Mouse (Mus musculus): ENCODE results near the gene Olfr641. TPM values are rescaled to one million over a fixed set of nuclear protein-coding genes. Genes with fewer than 3 reads are reported as not detected.

Gene Olfr641
- total RNA-seq (2015) (not detected in 2 replicates), total RNA-seq (2017) (not detected in 2 replicates)

GRCm38 (mm10) chr7:104035145-104035544, at the start of gene Olfr641:
Gene Olfr641, plus strand, starts transcription at chr7:104035445.
- no peak for ATAC-seq (replicated peaks; ENCODE audit: poor library complexity)

- no peak for ATAC-seq (replicated peaks; ENCODE audit: poor library complexity)
Measured at GRCm38 (mm10) chr7:103998446-103998845, 36.8 kb upstream of the Olfr641 start, which contains the start of gene Olfr638. Gene Olfr638, plus strand, starts transcription at chr7:103998746.

- ATAC-seq (replicated peaks; ENCODE audit: poor library complexity) = peak; percentile 85
Measured at GRCm38 (mm10) chr7:103999124-103999523, 36.1 kb upstream of the Olfr641 start.

- no peak for ATAC-seq (replicated peaks; ENCODE audit: poor library complexity)
Measured at GRCm38 (mm10) chr7:104017203-104017602, 18.0 kb upstream of the Olfr641 start, which contains the start of gene Olfr639. Gene Olfr639, minus strand, starts transcription at chr7:104017303.

GRCm38 (mm10) chr7:104018953-104019352, 16.3 kb upstream of the Olfr641 start:
- peak; percentile 73 for ATAC-seq (replicated peaks; ENCODE audit: poor library complexity)

GRCm38 (mm10) chr7:104021651-104022050, 13.6 kb upstream of the Olfr641 start:
- ATAC-seq (replicated peaks; ENCODE audit: poor library complexity) = peak; percentile 81

- no peak for ATAC-seq (replicated peaks; ENCODE audit: poor library complexity)
Measured at GRCm38 (mm10) chr7:104025473-104025872, 9.8 kb upstream of the Olfr641 start, which contains the start of gene Olfr640. Gene Olfr640, minus strand, starts transcription at chr7:104025573.

GRCm38 (mm10) chr7:104026978-104027377, 8.3 kb upstream of the Olfr641 start:
- ATAC-seq (replicated peaks; ENCODE audit: poor library complexity) = peak; percentile 86

- ATAC-seq (replicated peaks; ENCODE audit: poor library complexity) = peak; percentile 83
Measured at GRCm38 (mm10) chr7:104050745-104051144, 15.5 kb downstream of the Olfr641 start.

GRCm38 (mm10) chr7:104052566-104052965, 17.3 kb downstream of the Olfr641 start, which contains the start of gene Olfr642:
Gene Olfr642, minus strand, starts transcription at chr7:104052666.
- ATAC-seq (replicated peaks; ENCODE audit: poor library complexity) = no peak

- ATAC-seq (replicated peaks; ENCODE audit: poor library complexity) = peak; percentile 63; the same call in 1 of the 2 replicates
Measured at GRCm38 (mm10) chr7:104059215-104059614, 24.0 kb downstream of the Olfr641 start.

GRCm38 (mm10) chr7:104061345-104061744, 26.1 kb downstream of the Olfr641 start, which contains the start of gene 4930516K23Rik:
Gene 4930516K23Rik, minus strand, starts transcription at chr7:104061445.
- no peak for ATAC-seq (replicated peaks; ENCODE audit: poor library complexity)

- no peak for ATAC-seq (replicated peaks; ENCODE audit: poor library complexity)
Measured at GRCm38 (mm10) chr7:104071769-104072168, 36.5 kb downstream of the Olfr641 start, which contains the start of gene Olfr644. Gene Olfr644, minus strand, starts transcription at chr7:104071869.

- no peak for ATAC-seq (replicated peaks; ENCODE audit: poor library complexity)
Measured at GRCm38 (mm10) chr7:104085365-104085764, 50.1 kb downstream of the Olfr641 start, which contains the start of gene Olfr645. Gene Olfr645, minus strand, starts transcription at chr7:104085465.

Other genes starting within 250 kb of the Olfr641 start
- not detected in 2 replicates for gene Olfr67, start 243.6 kb upstream of the Olfr641 start, total RNA-seq (2015)
- gene Olfr67, start 243.6 kb upstream of the Olfr641 start, total RNA-seq (2017) = not detected in 2 replicates
- gene Hbb-bt, start 221.4 kb upstream of the Olfr641 start, total RNA-seq (2015) = 16.9 and 36.5 TPM in 2 replicates
- gene Hbb-bt, start 221.4 kb upstream of the Olfr641 start, total RNA-seq (2017) = 0.71 and 3.5 TPM in 2 replicates
- 25.1 and 66.9 TPM in 2 replicates for gene Hbb-bs, start 207.3 kb upstream of the Olfr641 start, total RNA-seq (2015)
- gene Hbb-bs, start 207.3 kb upstream of the Olfr641 start, total RNA-seq (2017) = 7.5 and 24.0 TPM in 2 replicates
- not detected in 2 replicates for gene Hbb-bh2, start 194.9 kb upstream of the Olfr641 start, total RNA-seq (2015)
- not detected in 2 replicates for gene Hbb-bh2, start 194.9 kb upstream of the Olfr641 start, total RNA-seq (2017)
- not detected in 2 replicates for gene Hbb-bh1, start 192.3 kb upstream of the Olfr641 start, total RNA-seq (2015)
- not detected in 2 replicates for gene Hbb-bh1, start 192.3 kb upstream of the Olfr641 start, total RNA-seq (2017)
- gene Hbb-y, start 182.2 kb upstream of the Olfr641 start, total RNA-seq (2015) = not detected in 2 replicates
- not detected in 2 replicates for gene Hbb-y, start 182.2 kb upstream of the Olfr641 start, total RNA-seq (2017)
- not detected in 2 replicates for gene Olfr66, start 149.2 kb upstream of the Olfr641 start, total RNA-seq (2015)
- not detected in 2 replicates for gene Olfr66, start 149.2 kb upstream of the Olfr641 start, total RNA-seq (2017)
- not detected in 2 replicates for gene Olfr64, start 141.0 kb upstream of the Olfr641 start, total RNA-seq (2015)
- gene Olfr64, start 141.0 kb upstream of the Olfr641 start, total RNA-seq (2017) = not detected in 2 replicates
- gene Olfr65, start 132.0 kb upstream of the Olfr641 start, total RNA-seq (2015) = not detected in 2 replicates
- gene Olfr65, start 132.0 kb upstream of the Olfr641 start, total RNA-seq (2017) = not detected in 2 replicates
- gene Olfr631, start 106.6 kb upstream of the Olfr641 start, total RNA-seq (2015) = not detected in 2 replicates
- not detected in 2 replicates for gene Olfr631, start 106.6 kb upstream of the Olfr641 start, total RNA-seq (2017)
- not detected in 2 replicates for gene Olfr632, start 101.1 kb upstream of the Olfr641 start, total RNA-seq (2015)
- not detected in 2 replicates for gene Olfr632, start 101.1 kb upstream of the Olfr641 start, total RNA-seq (2017)
- gene Olfr633, start 91.0 kb upstream of the Olfr641 start, total RNA-seq (2015) = not detected in 2 replicates
- not detected in 2 replicates for gene Olfr633, start 91.0 kb upstream of the Olfr641 start, total RNA-seq (2017)
- not detected in 2 replicates for gene Olfr635, start 64.3 kb upstream of the Olfr641 start, total RNA-seq (2015)
- gene Olfr635, start 64.3 kb upstream of the Olfr641 start, total RNA-seq (2017) = not detected in 2 replicates
- gene Olfr638, start 36.7 kb upstream of the Olfr641 start, total RNA-seq (2015) = not detected in 2 replicates
- gene Olfr638, start 36.7 kb upstream of the Olfr641 start, total RNA-seq (2017) = not detected in 2 replicates
- 0.02 TPM in 1 of 2 replicates, not detected in the other for gene Olfr639, start 18.1 kb upstream of the Olfr641 start, total RNA-seq (2015)
- gene Olfr639, start 18.1 kb upstream of the Olfr641 start, total RNA-seq (2017) = not detected in 2 replicates
- gene Olfr640, start 9.9 kb upstream of the Olfr641 start, total RNA-seq (2015) = not detected in 2 replicates
- gene Olfr640, start 9.9 kb upstream of the Olfr641 start, total RNA-seq (2017) = not detected in 2 replicates
- gene Olfr642, start 17.2 kb downstream of the Olfr641 start, total RNA-seq (2015) = not detected in 2 replicates
- not detected in 2 replicates for gene Olfr642, start 17.2 kb downstream of the Olfr641 start, total RNA-seq (2017)
- not detected in 2 replicates for gene 4930516K23Rik, start 26.0 kb downstream of the Olfr641 start, total RNA-seq (2015)
- not detected in 2 replicates for gene 4930516K23Rik, start 26.0 kb downstream of the Olfr641 start, total RNA-seq (2017)
- not detected in 2 replicates for gene Olfr644, start 36.4 kb downstream of the Olfr641 start, total RNA-seq (2015)
- gene Olfr644, start 36.4 kb downstream of the Olfr641 start, total RNA-seq (2017) = not detected in 2 replicates
- gene Olfr645, start 50.0 kb downstream of the Olfr641 start, total RNA-seq (2015) = not detected in 2 replicates
- not detected in 2 replicates for gene Olfr645, start 50.0 kb downstream of the Olfr641 start, total RNA-seq (2017)
- not detected in 2 replicates for gene Olfr646, start 69.4 kb downstream of the Olfr641 start, total RNA-seq (2015)
- not detected in 2 replicates for gene Olfr646, start 69.4 kb downstream of the Olfr641 start, total RNA-seq (2017)
- not detected in 2 replicates for gene Ubqln5, start 94.4 kb downstream of the Olfr641 start, total RNA-seq (2015)
- not detected in 2 replicates for gene Ubqln5, start 94.4 kb downstream of the Olfr641 start, total RNA-seq (2017)
- gene Olfr643, start 102.0 kb downstream of the Olfr641 start, total RNA-seq (2015) = not detected in 2 replicates
- gene Olfr643, start 102.0 kb downstream of the Olfr641 start, total RNA-seq (2017) = not detected in 2 replicates
- not detected in 2 replicates for gene Ubqln3, start 107.8 kb downstream of the Olfr641 start, total RNA-seq (2015)
- gene Ubqln3, start 107.8 kb downstream of the Olfr641 start, total RNA-seq (2017) = not detected in 2 replicates
- not detected in 2 replicates for gene Ubqlnl, start 115.1 kb downstream of the Olfr641 start, total RNA-seq (2015)
- gene Ubqlnl, start 115.1 kb downstream of the Olfr641 start, total RNA-seq (2017) = not detected in 2 replicates
- 0.15 TPM in 1 of 2 replicates, not detected in the other for gene Olfm5, start 129.4 kb downstream of the Olfr641 start, total RNA-seq (2015)
- 0.17 TPM in 1 of 2 replicates, not detected in the other for gene Olfm5, start 129.4 kb downstream of the Olfr641 start, total RNA-seq (2017)
- gene Olfr648, start 147.9 kb downstream of the Olfr641 start, total RNA-seq (2015) = not detected in 2 replicates
- gene Olfr648, start 147.9 kb downstream of the Olfr641 start, total RNA-seq (2017) = not detected in 2 replicates
- not detected in 2 replicates for gene Olfr649, start 160.5 kb downstream of the Olfr641 start, total RNA-seq (2015)
- not detected in 2 replicates for gene Olfr649, start 160.5 kb downstream of the Olfr641 start, total RNA-seq (2017)
- gene Trim6, start 183.3 kb downstream of the Olfr641 start, total RNA-seq (2015) = 2.3 and 3.7 TPM in 2 replicates
- gene Trim6, start 183.3 kb downstream of the Olfr641 start, total RNA-seq (2017) = 2.1 and 2.5 TPM in 2 replicates
- gene Trim34a, start 209.0 kb downstream of the Olfr641 start, total RNA-seq (2015) = 8.6 and 10.9 TPM in 2 replicates
- gene Trim34a, start 209.0 kb downstream of the Olfr641 start, total RNA-seq (2017) = 10.4 and 16.4 TPM in 2 replicates

All from megakaryocyte progenitor cell, adult 5-6 weeks (primary cell).